Mouse (Mus musculus): Measurements from ENCODE around the gene Fam50a.
"Not testable (repeated sequence)": the region's sequence is repeated elsewhere in the genome, so short reads cannot be mapped to it uniquely, and the experiment has no call there.

The Fam50a gene

GRCm38 (mm10) chrX:74330166-74330930 is 17.5 kb downstream of the Fam50a start:
- no peak for DNase-seq

DNA sequence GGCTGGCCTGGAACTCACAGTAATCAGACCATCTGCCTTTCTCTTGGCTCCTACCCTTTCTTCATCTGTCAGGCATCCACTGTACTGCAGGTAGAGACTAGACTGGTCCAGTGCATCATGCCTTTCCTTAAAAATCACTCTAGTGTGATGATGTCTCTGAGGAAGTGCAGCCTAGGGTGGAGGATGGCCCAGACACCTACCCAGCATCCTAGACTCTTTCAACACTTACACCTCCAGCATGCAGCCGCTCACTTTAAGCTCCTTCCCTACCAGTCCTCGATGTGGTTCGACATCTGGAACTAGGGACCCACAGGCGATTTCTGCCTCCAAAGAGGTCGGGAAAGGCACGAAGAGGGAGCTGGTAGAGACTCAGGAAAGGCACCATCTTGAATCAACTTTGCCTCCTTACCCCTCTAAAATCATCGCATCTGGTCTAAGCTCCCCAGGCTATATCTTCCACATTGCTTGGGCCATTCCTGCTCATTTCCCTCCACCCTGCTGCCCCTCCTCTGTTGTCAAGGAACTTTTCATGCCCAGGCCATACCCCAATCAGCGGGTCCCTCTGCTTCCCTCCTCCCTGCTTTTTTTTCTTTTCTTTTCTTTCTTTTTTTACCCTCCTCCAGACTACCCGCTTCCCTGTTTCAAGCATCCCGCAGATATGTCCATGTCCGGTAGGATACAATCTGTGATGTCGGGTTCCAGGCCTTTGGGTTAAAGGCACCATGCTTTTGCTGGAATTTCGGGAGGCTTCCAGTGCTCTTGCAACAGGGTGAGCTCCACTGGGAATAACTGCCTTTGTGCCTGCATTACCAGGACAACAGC is 40.0 kb downstream of the Fam50a start:
- no peak for DNase-seq

GRCm38 (mm10) chrX:74353467-74353770 is 40.6 kb downstream of the Fam50a start, which contains the start of gene Lage3:
Lage3 (minus strand) TSS chrX:74353618.
- peak; percentile 65 to 75 for DNase-seq

GRCm38 (mm10) chrX:74357069-74357468 is 44.2 kb downstream of the Fam50a start:
- DNase-seq = not testable (repeated sequence)

DNA sequence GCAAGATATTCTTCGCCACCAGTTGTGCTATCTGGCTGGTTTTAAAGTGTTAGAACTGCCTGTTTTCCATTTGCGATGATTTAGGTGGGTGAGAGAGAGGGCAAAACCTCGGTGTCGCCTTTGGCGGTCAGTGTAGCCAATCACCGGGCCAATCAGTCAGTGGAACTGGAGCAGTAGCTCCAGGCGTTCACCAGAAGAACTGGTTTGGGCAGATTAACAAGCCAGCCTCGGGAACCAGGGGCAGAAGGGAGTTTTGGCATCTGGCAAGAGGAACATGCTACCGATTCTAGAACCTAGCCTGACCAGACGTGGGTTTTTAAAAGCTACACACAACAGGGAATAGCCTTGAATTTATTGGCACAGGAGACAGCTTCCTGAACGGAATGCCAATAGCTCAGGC is 46.3 kb downstream of the Fam50a start:
- DNase-seq = no peak

GRCm38 (mm10) chrX:74367512-74367911 is 54.7 kb downstream of the Fam50a start:
- no peak for DNase-seq

GRCm38 (mm10) chrX:74368209-74368909 is 55.5 kb downstream of the Fam50a start:
- peak; percentile 30 to 41 for DNase-seq

All from thymus, adult 18-20 months (tissue).